Mouse (Mus musculus) heart, embryonic 16.5 days (tissue): ENCODE results near the gene Ccdc74a. TPM values are rescaled to one million over a fixed set of nuclear protein-coding genes. Genes with fewer than 3 reads are reported as not detected.

Experiments
- ATAC-seq: fragments of 200-750 bp; cut with Nextera tagmentation; replicated peaks from 2 replicates; pipeline ENCODE4 v1.8.0; 2017; ENCODE audit warnings: moderate number of reproducible peaks; ENCODE audit not compliant: insufficient read depth, low FRiP score; ENCODE audit errors: extremely low read depth
- H3K27ac ChIP-seq: fragments of 300-500 bp; sonication (generic); 2 replicates; pipeline ENCODE4 v1.5.1; 2014; ENCODE audit warnings: mild to moderate bottlenecking, low read length, control low read depth, moderate library complexity
- H3K27me3 ChIP-seq: fragments of 300-500 bp; sonication (generic); 2 replicates; pipeline ENCODE4 v1.6.1; 2014; ENCODE audit warnings: low read length, mixed read lengths; ENCODE audit not compliant: control insufficient read depth, insufficient read depth
- H3K36me3 ChIP-seq: fragments of 300-500 bp; sonication (generic); 2 replicates; pipeline ENCODE4 v1.6.1; 2014; ENCODE audit not compliant: control insufficient read depth, insufficient read depth
- H3K4me1 ChIP-seq: fragments of 300-500 bp; sonication (generic); 2 replicates; pipeline ENCODE4 v1.6.1; 2014; ENCODE audit warnings: low read length, mixed read lengths; ENCODE audit not compliant: control insufficient read depth, insufficient read depth
- H3K4me2 ChIP-seq: fragments of 300-500 bp; sonication (generic); 2 replicates; pipeline ENCODE4 v1.6.1; 2014; ENCODE audit warnings: low read depth, mild to moderate bottlenecking, control low read depth, low read length
- H3K4me3 ChIP-seq: fragments of 300-500 bp; sonication (generic); 2 replicates; pipeline ENCODE4 v1.5.1; 2014; ENCODE audit warnings: mild to moderate bottlenecking, control low read depth, low read length
- H3K9ac ChIP-seq: fragments of 300-500 bp; sonication (generic); 2 replicates; pipeline ENCODE4 v1.6.1; 2014; ENCODE audit warnings: low read length, control low read depth
- H3K9me3 ChIP-seq: fragments of 300-500 bp; sonication (generic); replicated peaks from 2 replicates; pipeline ENCODE4 v1.6.1; 2016; ENCODE audit warnings: low read length; ENCODE audit not compliant: control insufficient read depth
- WGBS: fragments of 180-500 bp; shearing (Covaris S2); extraction: QIAGEN DNeasy Blood & Tissue Kit; methylation state at CpG from one replicate; pipeline ENCODE4 v1.1.7; 2014; 5-methylcytosine and 5-hydroxymethylcytosine counted together
- polyA plus RNA-seq: library from polyadenylated mRNA; unstranded; fragments of >200 nt; fragmentation: Nextera tagmentation; extraction: Ambion mirVana; gene quantifications from 2 replicates; pipeline ENCODE4 v1.2.1, GENCODE M21; 2015

Ccdc74a gene
- polyA plus RNA-seq, 1 experiment from 2014 or later = 4.3 TPM

DNA sequence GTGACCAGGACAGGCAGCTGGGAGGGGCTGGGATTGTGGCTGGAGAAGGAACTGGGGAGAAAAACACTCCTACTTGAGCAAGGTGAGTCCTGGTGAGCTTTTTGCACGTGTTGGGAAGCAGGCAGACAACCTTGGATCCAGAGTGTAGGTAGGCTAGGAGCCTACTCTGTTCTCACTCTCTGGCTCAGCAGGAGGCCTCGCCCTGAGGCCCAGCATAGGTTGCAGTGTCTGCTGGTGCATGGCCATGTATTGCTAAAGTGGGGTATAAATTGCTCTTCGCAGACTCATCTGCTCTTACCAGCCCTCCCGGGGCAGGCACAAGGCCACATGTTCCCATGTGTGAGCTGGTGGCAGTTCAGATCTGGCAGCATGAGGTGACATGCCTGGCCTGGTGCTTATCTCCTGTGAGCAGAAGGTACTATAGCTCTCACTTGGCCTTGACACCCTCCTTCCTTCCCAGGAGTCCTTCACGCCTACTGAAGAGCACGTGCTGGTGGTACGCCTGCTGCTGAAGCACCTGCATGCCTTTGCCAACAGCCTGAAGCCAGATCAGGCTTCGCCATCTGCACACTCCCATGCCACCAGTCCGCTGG, 8.1 kb upstream of the Ccdc74a start:
- Histone ChIP-seq H3K4me3 (no peak overlapping the region), H3K4me2 (no peak overlapping the region), H3K9ac (no peak overlapping the region), H3K27me3 (no peaks in the 10 kb centered on the region), H3K36me3 (peaks cover 40% of the 10 kb centered on the region), H3K27ac (no peak overlapping the region), H3K9me3 (no peaks in the 10 kb centered on the region), H3K4me1 (peaks cover 12% of the 10 kb centered on the region)
- WGBS = 80% methylated on average over 9 of the region's 9 CpGs
- no peak for ATAC-seq

- no peak overlapping the region for H3K27ac ChIP-seq
- peaks cover 43% of the 10 kb centered on the region for H3K36me3 ChIP-seq
- H3K4me1 ChIP-seq = peaks cover 12% of the 10 kb centered on the region
- H3K9ac ChIP-seq = no peak overlapping the region
- no peaks in the 10 kb centered on the region for H3K27me3 ChIP-seq
- no peaks in the 10 kb centered on the region for H3K9me3 ChIP-seq
- no peak overlapping the region for H3K4me3 ChIP-seq
- no peak overlapping the region for H3K4me2 ChIP-seq
- no peak for ATAC-seq
- WGBS = 90% methylated on average over 3 of the region's 3 CpGs
Measured at GRCm38 (mm10) chr16:17639081-17639480, 7.2 kb upstream of the Ccdc74a start.

- Histone ChIP-seq H3K9me3 (no peaks in the 10 kb centered on the region), H3K9ac (no peak overlapping the region), H3K27ac (no peak overlapping the region), H3K36me3 (peaks cover 43% of the 10 kb centered on the region), H3K4me1 (peaks cover 12% of the 10 kb centered on the region), H3K4me3 (no peak overlapping the region), H3K27me3 (no peaks in the 10 kb centered on the region), H3K4me2 (no peak overlapping the region)
- WGBS = 90% methylated on average over 6 of the region's 6 CpGs
- ATAC-seq = no peak
Measured at GRCm38 (mm10) chr16:17639951-17640350, 6.3 kb upstream of the Ccdc74a start.

- no peak overlapping the region for H3K27ac ChIP-seq
- H3K4me3 ChIP-seq = no peak overlapping the region
- H3K36me3 ChIP-seq = peaks cover 43% of the 10 kb centered on the region
- no peak for ATAC-seq
- 92% methylated on average over 9 of the region's 9 CpGs for WGBS
- no peak overlapping the region for H3K9ac ChIP-seq
- peaks cover 12% of the 10 kb centered on the region for H3K4me1 ChIP-seq
- H3K4me2 ChIP-seq = no peak overlapping the region
- no peaks in the 10 kb centered on the region for H3K27me3 ChIP-seq
- H3K9me3 ChIP-seq = no peaks in the 10 kb centered on the region
Measured at GRCm38 (mm10) chr16:17640706-17641105, 5.6 kb upstream of the Ccdc74a start.

DNA sequence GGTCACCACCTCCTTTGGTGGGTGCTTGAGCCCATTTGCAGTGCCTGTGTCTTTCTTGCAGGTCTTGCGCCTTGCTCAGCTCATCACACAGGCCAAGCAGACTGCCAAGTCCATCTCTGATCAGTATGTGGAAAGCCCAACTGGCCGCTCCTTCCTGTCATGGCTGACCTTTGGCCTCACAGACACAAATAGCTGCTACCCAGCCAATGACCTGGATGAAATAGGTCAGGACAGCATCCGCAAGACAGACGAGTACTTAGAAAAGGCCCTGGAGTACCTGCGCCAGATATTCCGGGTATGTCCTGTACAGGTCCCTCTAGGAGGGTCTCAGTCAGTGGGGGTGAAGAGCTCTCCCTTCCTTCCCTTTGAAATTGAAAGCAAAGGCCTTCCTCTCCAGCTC, 5.0 kb upstream of the Ccdc74a start:
- Histone ChIP-seq H3K27me3 (no peaks in the 10 kb centered on the region), H3K4me3 (no peak overlapping the region), H3K9me3 (no peaks in the 10 kb centered on the region), H3K27ac (no peak overlapping the region), H3K9ac (no peak overlapping the region), H3K4me2 (no peak overlapping the region), H3K4me1 (peaks cover 15% of the 10 kb centered on the region), H3K36me3 (peaks cover 43% of the 10 kb centered on the region)
- ATAC-seq = no peak
- WGBS = 82% methylated on average over 6 of the region's 6 CpGs

DNA sequence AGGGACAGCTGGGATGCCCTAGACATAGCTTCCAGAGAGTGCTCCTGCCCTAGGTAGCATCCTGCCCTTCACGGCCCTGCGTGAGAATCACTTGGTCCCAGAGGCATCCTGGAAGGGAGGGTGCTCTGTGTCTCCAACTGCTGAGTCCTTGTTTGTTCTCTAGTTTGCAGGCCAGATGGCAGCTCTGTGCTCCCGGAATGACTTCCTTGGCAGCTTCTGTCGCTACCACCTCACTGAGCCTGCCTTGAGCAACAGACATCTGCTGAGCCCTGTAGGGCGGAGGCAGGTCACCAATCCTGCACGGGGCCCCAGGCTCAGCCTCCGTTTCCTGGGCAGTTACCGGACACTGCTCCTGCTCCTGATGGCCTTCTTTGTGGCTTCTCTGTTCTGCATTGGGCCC, 4.0 kb upstream of the Ccdc74a start:
- H3K27me3 ChIP-seq = no peaks in the 10 kb centered on the region
- no peak for ATAC-seq
- no peak overlapping the region for H3K9ac ChIP-seq
- no peak overlapping the region for H3K4me2 ChIP-seq
- no peaks in the 10 kb centered on the region for H3K9me3 ChIP-seq
- no peak overlapping the region for H3K27ac ChIP-seq
- WGBS = 94% methylated on average over 8 of the region's 8 CpGs
- no peak overlapping the region for H3K4me3 ChIP-seq
- peaks cover 10% of the 10 kb centered on the region for H3K4me1 ChIP-seq
- H3K36me3 ChIP-seq = peaks cover 43% of the 10 kb centered on the region

DNA sequence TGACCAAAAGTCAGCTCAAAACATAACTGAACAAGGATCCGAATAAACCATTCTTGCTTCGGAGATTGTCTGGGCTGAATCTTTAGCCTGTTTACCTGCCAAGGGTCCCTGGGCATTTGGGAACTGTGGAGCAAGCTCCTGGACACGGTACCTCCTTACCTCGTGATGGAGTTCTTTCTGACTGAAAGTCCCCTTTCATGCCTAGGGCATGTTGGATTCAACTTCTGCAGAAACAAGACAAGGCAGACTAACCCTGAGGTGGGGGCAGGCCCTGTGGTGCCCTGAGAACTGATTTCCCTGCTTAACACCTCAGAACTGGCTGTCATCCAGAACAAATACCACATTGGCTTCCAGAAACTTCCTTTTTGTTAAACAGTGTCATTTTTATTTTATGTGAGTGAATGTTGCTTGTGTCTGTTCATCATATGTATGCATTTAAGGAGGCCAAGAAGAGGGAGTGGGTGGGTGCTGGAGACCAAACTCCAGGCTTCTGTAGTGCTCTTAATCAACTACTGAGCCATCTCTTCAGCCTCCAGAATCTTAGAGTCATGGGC, 2.8 kb upstream of the Ccdc74a start:
- Histone ChIP-seq H3K9me3 (no peaks in the 10 kb centered on the region), H3K4me1 (peaks cover 9% of the 10 kb centered on the region), H3K27me3 (no peaks in the 10 kb centered on the region), H3K4me2 (no peak overlapping the region), H3K27ac (no peak overlapping the region), H3K36me3 (peaks cover 43% of the 10 kb centered on the region), H3K4me3 (no peak overlapping the region), H3K9ac (no peak overlapping the region)
- no peak for ATAC-seq
- 80% methylated on average over 4 of the region's 4 CpGs for WGBS

DNA sequence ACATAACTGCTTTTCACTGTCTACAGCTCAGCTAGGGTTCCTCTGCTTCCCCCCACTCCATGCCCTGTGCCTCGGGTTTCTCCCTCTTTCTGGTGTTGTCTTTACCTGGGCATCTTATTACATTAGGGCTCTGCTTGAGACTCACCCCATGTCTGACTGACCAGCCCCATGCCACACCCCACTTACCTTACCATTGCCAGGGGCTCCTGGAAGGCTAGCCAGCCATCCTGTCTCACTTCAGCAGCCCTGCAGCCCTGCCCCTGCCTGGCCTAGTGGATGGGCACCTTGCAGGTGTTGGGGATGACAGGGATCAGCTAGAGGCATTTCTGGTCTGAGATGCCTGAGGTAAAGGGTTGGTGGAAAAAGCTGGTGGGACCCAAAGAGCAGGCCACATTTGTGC, 886 bp downstream of the Ccdc74a start:
- 33% methylated on average over 1 of the region's 1 CpGs for WGBS
- Histone ChIP-seq H3K9ac (no peak overlapping the region), H3K27me3 (no peaks in the 10 kb centered on the region), H3K4me1 (peaks cover 9% of the 10 kb centered on the region), H3K9me3 (no peaks in the 10 kb centered on the region), H3K4me2 (peak overlapping the region; percentile 98; the same call in 1 of the 2 replicates), H3K4me3 (no peak overlapping the region), H3K27ac (no peak overlapping the region), H3K36me3 (peaks cover 21% of the 10 kb centered on the region)
- no peak for ATAC-seq

GRCm38 (mm10) chr16:17647566-17648340, 1.5 kb downstream of the Ccdc74a start:
- Histone ChIP-seq H3K27me3 (no peaks in the 10 kb centered on the region), H3K36me3 (peaks cover 20% of the 10 kb centered on the region), H3K4me2 (no peak overlapping the region), H3K9me3 (no peaks in the 10 kb centered on the region), H3K4me3 (no peak overlapping the region), H3K27ac (no peak overlapping the region), H3K4me1 (peaks cover 12% of the 10 kb centered on the region), H3K9ac (no peak overlapping the region)
- no peak for ATAC-seq
- WGBS = 88% methylated on average over 10 of the region's 10 CpGs
